Mouse (Mus musculus): ENCODE data around the gene Rem2.

Gene Rem2

DNA sequence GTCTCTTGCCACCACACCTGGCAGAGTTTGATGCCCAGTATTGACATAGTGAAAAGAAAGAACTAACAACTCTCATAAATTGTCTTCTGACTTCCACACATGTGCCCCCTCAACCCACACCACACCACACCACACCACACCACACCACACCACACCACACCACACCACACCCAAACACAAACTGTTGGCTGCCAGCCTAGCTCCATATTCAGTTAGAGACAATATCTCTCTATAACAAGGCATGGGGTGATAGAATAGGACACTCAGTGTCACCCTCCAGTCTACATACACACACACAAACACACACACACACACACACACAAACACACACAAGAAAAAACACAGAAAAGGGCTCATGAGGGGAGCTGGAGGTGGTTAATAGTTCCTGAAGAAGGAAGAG, 12.4 kb downstream of the Rem2 start:
- no peak for DNase-seq (ENCODE audit: low read depth, low spot score)

DNA sequence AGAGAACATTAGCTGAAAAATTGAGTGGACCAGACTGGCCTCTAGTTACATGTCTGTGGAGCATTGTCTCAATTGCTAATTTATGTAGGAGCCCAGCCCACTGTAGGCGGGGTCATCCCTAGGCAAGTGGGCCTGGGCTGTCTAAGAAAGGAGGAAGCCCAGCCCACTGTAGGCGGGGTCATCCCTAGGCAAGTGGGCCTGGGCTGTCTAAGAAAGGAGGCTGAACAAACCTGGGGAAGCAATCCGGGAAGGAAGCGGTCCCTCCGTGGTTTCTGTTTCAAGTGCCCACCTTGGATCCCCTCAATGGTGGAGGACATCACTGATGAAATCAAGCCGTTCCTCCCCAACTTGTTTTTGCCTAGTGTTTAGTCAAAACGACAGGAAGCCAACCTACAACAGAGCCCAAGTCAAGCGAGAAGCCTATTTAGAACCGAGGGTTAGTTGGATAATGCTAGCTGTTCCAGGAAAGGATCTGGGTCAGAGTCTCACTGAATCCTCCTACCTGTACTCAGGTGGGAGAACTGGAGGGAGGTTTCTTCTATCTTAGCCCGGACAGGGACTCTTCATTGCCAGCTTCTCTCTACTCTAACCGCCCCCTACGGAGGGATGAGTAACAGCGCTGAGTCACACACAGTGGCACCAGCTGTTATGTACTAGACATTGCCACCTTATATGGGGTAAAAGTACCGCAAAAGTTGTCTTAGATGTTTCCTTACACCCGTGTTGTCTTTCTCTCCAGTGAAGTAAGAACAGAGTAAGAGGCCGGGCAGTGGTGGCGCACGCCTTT, 16.6 kb downstream of the Rem2 start:
- no peak for DNase-seq (ENCODE audit: low read depth, low spot score)

DNA sequence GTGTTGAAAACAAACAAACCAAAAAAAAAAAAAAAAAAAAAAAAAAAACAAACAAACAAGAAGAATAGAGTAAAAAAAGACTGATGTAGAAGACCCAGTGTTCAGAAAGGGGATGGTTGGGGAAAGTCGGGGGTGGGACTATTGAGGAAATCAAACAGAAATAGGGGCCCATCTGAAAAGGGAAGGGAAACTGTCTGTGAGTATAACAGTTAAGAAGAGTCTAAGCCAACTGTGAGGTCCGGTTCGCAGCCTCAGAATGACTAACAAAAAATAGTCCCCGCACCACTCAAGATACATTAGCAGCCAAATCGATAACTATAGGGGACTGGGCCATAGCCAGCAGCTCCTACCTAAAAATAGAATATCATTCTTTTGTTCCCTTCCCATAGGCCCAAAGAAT, 17.3 kb downstream of the Rem2 start:
- no peak for DNase-seq (ENCODE audit: low read depth, low spot score)

DNA sequence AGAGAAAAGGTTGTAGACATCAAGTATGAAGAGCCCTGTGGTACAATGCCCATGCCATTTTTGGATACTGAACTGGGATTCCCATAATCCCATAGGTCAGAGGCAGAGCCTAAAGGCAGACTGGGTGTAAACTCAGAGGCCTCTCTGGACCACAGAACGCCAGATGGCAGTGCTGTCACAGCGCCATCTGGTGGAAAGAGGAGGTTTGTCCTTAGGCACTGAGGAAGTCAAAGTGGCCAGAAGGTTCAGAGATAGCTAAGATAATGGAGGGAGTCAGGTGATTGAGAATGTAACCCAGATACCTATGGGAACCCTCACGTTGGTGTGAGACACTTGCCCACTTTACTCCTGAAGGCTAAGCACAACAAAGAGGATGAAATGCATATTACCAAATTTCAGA, 18.3 kb downstream of the Rem2 start:
- DNase-seq (ENCODE audit: low read depth, low spot score): peak; percentile 60

DNA sequence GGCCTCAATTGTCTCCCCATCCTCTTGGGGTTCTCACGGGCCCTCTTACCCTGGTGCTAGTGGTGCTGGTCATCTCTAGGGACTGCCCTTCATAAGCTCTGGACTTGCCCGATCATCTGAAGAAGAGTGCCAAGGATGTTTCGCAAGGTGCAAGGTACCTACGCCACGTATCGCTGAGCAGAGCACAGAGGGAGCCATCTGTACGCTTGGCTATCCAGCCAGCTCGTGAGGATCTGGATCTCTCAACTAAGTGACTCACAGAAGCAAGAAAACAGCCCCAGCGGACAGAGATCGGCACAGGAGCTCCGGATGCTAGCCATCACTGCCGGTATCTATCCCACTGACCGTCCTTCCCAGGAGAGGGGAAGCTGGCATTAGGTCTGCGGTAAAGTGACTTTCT, 20.8 kb downstream of the Rem2 start:
- no peak for DNase-seq (ENCODE audit: low read depth, low spot score)

DNA sequence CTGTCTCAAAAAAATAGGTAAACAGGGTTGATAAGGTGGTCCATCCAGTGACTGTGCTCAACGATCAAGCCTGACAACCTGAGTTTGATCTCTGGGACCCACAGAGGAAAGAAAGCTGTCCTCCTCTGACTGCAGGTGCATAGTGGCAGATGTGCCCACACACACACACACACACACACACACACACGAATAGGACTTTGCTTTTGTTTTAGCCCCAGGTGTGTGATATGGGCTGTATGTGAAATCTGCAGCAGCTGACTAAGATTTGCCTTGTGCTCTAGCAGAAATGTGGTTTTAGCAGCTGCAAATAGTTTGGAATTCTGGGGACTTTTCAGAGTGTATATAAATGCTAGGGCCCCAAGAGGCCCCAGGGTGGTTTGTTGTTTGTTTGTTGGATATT, 23.4 kb downstream of the Rem2 start:
- no peak for DNase-seq (ENCODE audit: low read depth, low spot score)

DNA sequence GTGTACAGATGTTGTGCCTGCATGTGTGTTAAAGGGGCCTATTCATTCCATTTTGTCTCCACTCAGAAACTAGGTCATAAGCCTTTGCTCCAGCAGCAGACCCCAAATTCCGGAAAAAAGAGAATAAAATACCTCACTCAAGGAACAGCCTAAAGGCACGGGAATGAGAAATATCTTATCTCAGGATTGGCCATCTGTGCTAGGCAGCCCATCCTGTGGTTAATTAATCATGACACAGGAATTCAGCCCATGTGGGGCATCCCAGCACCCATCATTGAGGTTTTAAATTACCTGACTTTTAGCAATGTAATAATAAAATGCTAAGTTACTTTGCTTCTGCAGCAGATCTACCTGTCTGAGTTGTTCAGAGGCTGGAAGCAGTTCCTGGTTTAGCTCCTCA, 25.5 kb downstream of the Rem2 start:
- DNase-seq (ENCODE audit: low read depth, low spot score): peak; percentile 59

DNA sequence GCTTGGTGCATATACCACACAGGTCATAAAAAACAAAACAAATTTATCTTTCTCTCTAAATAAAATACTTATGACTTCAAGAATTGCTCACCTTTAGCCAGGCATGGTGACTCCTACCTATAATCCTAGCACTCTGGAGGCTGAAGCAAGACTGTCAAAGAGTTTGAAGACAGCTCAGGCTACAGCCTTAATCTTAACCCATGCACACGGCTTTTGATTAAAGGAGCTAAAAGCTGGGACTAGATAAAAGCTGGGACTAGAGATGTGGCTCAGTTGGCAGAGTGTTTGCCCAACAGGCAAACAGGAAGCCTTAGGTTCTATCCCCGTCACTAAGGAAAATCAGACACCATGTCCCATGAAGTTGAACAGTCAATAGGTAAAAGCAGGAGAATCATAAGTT, 27.2 kb downstream of the Rem2 start:
- DNase-seq (ENCODE audit: low read depth, low spot score): no peak

DNA sequence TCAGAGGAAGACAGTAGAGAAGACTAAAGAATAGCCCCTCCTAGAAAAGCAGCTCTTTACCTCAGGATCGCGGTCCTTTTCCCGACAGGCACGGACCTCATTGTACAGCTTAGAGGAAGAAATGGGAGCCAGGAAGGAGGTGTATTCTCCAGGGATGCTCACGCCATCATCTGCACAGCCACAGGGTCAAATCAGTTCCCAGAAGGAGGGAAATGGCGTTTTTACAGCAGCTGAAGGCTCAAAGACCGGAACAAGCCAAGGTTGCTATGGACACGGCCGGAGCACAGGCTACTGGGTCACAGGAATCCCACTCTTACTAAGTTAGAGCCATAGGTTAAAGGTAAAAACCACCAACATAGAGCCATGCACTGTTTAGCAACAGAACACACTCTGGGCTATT, 33.9 kb downstream of the Rem2 start:
- DNase-seq (ENCODE audit: low read depth, low spot score): no peak

DNA sequence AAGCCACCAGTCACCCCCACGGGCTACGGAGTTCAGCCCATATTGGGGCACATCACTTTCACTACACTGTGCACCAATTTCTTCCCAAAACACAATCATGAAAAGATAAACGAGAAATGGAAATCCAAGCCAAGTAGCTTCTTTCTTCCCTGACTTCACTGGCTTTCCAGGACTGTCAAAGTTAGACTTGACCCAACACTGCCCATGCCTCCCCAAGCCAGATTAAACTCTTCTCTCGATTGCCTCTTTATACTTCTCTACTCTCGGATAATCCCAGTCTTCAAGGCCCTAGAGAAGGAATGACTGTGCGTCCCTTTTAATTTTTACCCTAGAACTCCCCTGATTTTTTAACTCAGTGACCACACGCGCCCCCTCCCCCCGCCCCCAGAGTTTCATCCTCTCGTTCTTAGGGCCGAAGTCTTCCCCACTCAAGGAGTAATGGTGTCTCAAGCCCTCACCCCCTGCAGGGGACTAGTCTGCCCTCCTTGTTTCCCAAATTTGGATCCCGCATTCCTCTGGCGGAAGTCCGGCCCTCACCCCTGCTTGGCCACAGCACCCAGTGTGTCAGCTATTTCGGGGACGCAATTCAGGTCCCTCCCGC, 40.9 kb downstream of the Rem2 start:
- no peak for DNase-seq (ENCODE audit: low read depth, low spot score)

DNA sequence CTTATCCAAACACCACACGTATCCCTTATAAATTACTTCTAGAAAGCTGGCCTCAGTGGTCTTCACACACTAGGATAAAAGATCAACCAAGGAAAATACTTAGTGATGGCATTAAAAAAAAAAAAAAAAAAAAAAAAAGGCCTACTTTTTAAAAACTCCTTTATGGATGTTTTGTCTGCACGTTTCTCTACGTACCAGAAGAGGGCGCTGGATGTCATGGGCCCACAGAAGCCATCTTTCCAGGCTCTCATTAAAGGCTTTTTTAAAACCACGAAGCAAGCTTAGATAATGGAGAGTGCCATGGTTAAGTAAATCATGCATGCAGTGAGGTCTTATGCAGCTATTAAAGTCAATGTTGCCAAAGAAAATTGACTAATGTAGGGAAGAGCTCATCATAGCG, 47.7 kb downstream of the Rem2 start:
- no peak for DNase-seq (ENCODE audit: low read depth, low spot score)

DNA sequence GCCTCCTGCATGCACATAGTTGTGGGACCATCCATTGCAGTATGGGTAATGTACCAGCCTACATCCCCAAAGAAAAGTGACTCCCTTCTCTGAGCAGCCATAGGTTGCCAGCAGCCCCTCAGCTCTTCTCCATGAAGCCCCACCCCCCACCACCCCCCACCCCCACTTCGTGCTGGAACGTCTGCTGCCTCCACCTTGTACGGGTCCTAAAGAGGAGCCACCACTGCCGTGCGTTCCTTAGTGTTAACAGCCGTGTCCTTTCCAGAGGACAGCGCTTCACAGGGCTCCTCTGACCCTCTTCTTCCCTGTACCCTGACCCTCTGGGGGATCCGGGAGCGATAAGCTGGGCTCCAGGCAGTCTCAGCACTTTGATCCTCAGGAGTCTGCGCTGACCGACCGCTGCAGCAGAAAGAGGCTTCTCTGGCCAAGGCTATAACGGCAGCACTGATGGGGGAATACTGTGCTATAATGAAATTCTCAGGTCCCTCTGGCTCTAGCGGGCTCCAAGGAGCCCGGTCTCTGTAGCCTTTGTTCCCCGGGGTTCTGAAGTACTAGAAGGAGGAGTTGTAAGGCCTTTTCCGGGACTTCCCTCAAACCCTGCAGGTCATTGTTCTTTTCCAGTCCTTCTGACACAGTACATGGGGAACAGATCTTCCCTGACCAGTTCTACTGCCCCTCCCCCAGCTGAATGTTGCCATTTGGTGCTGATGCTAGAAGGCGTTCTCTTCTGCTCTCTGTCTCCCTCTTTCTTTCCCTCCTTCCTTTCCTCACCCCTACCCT, 51.5 kb downstream of the Rem2 start:
- no peak for DNase-seq (ENCODE audit: low read depth, low spot score)

DNA sequence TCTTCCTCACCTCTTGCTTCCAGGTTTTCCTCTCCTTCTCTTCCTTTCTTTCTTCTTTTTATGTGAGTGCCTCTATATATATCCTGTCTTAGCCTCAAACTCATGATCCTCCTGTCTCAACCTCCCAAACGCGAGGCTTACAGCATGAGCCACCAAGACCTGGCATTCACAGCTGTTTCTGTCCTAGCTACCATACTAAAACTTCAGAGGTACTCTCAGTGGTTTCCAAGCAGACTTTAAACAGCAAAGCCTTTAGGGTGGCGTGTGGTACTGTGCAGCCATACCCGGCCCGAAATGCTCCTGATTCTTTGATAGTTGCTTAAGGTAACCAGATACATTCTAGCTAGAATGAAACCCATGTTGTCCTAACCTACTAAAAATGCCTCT, 52.1 kb downstream of the Rem2 start:
- DNase-seq (ENCODE audit: low read depth, low spot score): no peak

DNA sequence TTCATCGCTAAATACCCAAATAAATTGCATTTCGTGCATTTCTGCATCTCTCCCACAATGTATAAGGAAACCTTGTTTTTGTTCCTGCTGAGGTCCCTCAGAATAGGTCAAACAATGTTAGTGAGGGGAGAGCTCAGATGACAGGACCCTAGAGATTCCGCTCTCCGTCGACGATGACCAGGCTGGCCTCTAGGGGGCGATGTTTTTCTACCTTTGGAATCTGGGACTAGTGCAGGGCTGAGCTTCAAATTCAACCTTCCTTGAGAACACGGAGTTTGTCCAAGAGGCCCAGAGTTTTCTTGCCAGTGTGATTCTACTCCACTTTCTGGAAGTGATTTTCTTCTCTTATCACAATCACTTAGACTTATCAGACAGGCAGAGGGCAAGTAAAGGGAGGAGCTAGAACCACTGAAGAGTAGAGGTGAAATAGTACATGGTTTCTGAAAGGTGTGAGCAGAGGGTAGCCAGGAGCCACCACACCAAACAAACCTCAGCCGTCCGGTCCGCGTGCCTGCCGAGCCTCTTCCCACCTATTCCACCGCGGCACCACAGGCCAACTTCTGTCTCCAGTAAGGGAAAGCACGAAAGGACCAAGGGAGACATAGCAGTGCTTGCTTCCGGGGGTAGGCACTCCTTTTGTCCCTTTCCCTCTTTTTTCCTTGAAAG, 52.7 kb downstream of the Rem2 start:
- peak; percentile 77 for DNase-seq (ENCODE audit: low read depth, low spot score)
